Mouse (Mus musculus) right cerebral cortex, postnatal 4 days (tissue): ENCODE measurements around the gene Chit1.

Source experiments
- DNase-seq: peaks from one replicate; pipeline ENCODE4 v3.0.0-alpha.2; 2022

Gene Chit1

GRCm38 (mm10) chr1:134192024-134192423 is 81.0 kb downstream of the Chit1 start:
- no peak for DNase-seq

DNA sequence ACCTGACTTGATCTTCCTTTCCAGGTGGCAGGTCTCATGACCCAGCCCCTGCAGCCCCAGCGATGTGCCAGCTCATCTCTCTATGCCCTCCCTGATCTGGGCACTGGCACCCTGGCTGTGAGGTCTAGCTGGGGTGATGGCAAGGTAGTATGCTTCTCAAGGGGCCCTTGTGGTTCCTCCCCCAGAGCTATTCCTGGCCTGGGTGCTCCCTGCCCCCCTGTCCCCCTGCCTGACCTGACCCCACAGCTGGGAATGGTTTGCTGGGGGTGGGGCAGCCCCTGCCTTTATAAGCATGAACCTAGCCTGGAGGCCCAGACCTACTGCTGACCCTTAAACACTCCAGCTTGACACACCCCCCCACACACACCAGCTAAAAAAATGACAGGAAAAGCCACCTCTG is 82.1 kb downstream of the Chit1 start, which contains the start of gene Mybph:
TSS of gene Mybph (plus strand) at position 323 of the 400 bp plus-strand sequence.
- no peak for DNase-seq

- no peak for DNase-seq
Observed at GRCm38 (mm10) chr1:134193674-134194197, 82.7 kb downstream of the Chit1 start.

DNA sequence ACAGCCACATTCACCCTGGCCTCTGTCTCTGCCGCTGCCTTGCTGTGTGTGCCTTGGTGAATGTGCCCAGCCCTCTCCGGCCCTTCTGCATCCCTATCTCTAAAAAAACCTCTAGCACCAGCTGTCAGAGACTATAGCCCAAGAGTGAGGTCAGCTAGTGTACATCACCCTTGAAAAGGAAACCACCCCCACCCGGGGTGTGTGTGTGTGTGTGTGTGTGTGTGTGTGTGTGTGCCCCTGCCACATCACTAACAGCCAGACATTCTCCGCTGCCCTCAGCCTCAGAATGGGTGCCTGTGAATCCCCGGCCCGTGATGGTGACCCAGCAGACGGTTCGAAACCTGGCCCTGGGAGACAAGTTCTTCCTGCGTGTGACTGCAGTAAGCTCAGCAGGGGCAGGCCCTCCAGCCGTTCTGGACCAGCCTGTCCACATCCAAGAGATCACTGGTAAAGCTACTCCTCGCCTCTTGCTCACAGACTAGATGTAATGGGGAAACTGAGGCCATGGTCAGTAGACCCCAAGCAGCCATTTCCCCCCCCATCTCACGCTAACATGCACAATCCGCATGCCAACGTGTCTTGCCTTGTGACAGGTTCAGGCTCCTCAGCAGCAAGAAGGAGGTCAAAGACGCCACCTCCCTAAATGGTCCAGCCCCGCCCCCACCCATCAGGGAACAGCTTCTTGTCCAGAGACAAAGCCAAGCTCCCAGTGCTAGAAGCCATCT is 83.4 kb downstream of the Chit1 start:
- no peak for DNase-seq

- no peak for DNase-seq
Observed at GRCm38 (mm10) chr1:134195117-134195516, 84.1 kb downstream of the Chit1 start.

GRCm38 (mm10) chr1:134195571-134195970 is 84.5 kb downstream of the Chit1 start:
- no peak for DNase-seq

- no peak for DNase-seq
Observed at GRCm38 (mm10) chr1:134195979-134196378, 84.9 kb downstream of the Chit1 start.

DNA sequence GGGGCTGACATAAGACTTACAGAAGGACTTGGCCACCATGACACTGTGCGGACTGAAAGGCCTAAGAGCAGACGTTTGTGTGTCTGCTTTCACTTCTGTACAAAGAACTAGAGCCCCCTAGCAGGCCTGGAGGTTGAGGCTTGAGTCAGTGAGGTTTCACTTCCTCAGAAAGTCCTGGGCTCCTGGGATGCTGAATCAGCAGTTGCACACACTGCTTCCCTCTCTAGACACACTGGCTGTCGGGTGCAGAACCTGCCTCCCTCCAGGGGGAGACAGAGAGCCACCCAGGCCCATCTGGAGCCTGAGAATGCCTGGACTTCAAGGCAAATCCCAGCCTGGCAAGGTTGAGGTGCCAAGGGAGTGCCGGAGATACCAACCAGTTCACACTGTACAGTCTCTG is 85.3 kb downstream of the Chit1 start:
- DNase-seq, result peak; percentile 56

GRCm38 (mm10) chr1:134197325-134197982 is 86.4 kb downstream of the Chit1 start:
- DNase-seq, result no peak

DNA sequence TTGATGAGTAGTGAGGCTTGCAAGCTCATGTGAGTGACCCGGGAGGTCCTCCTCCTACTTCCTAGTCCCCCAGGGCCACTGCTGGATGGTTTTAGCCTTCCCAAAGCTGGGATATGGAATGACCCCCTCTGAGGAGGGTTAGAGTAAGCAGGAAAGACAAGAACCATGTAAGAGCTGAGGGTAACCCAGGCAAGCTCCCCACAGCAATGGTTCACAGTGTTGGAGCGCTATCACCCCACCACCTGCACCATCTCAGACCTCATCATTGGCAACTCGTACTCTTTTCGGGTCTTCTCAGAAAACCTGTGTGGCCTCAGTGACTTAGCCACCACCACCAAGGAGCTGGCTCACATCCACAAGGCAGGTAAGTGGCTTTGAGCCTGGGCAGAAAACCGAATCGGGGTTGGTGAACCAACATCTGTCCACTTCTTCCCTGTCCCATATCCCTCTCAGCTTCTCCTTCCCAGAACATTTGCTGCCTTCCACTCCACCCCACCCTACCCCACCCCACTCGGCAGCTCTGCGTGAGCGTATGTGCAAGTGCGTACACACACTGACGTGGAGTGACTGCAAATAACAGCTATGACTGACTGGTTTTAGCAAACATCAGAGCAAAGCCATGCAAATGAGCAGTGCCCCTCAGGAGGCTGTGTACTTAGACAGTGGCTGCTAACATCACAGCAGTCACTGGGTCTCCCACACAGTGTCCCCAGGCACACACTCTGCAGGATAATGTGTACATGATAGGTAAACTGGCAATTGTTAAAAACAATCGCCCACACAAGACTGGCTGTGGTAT is 87.4 kb downstream of the Chit1 start:
- DNase-seq, result no peak

DNA sequence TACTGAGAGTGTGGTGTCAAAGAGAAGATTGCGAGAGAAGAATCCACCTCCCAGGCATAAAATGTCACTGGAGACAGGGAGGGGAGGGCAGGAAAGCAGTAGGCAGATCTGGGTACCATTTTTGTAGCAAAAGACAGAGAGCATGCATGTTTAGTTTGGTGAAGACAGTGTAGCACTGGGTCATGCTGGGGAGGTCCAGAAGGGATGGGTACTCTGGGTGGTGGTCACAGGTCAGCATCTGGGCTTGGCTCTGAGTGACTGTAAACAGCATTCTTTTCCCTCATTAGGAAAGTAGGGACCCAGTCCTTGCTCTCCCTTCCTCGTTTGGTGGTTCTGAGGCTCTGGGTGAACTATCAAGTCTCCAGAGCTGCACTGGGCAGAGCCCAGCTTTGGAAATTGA is 89.4 kb downstream of the Chit1 start:
- DNase-seq, result no peak
